Mouse (Mus musculus): Measurements from ENCODE around the gene Tfr2. TPM values are rescaled to one million over a fixed set of nuclear protein-coding genes. Genes with fewer than 3 reads are reported as not detected.

The Tfr2 gene
- 10 to 100 TPM; 16.7 to 20.2 TPM for total RNA-seq (2021)
- long read RNA-seq, experiment 1, partial matches to known transcripts, result 8 of 20 reads
- long read RNA-seq, experiment 1, other reads (novel, unspliced or antisense), result 12 of 20 reads
- long read RNA-seq, experiment 2, partial matches to known transcripts, result 13 of 22 reads
- long read RNA-seq, experiment 2, other reads (novel, unspliced or antisense), result 9 of 22 reads

GRCm38 (mm10) chr5:137569665-137570064, at the start of gene Tfr2:
Gene Tfr2, plus strand, starts transcription at chr5:137569840.
- no peak for DNase-seq (ENCODE audit: low spot score in 2 of 2)
- no peak for TF ChIP-seq CTCF (conservative IDR thresholded peaks at IDR 0.05)
- Histone ChIP-seq H3K4me3 (no peak within 1 kb of the TSS), H3K27ac (no peak within 1 kb of the TSS)

- no peak for TF ChIP-seq CTCF (conservative IDR thresholded peaks at IDR 0.05)
These were observed 47.8 kb upstream of the Tfr2 start for GRCm38 (mm10) chr5:137521861-137522260.

GRCm38 (mm10) chr5:137522711-137523110, 46.9 kb upstream of the Tfr2 start:
- no peak for DNase-seq (ENCODE audit: low spot score in 2 of 2)
- Histone ChIP-seq H3K27ac (no peak overlapping the region), H3K4me3 (no peak overlapping the region)
- TF ChIP-seq CTCF (conservative IDR thresholded peaks at IDR 0.05), result no peak

More at GRCm38 (mm10) chr5:137521861-137522260, 47.8 kb upstream of the Tfr2 start:
- Histone ChIP-seq H3K27ac (no peak overlapping the region), H3K4me3 (no peak overlapping the region)
- DNase-seq (ENCODE audit: low spot score in 2 of 2), result no peak

- peak overlapping the region; percentile 51; the same call in 1 of the 2 replicates for H3K27ac ChIP-seq
- no peak for TF ChIP-seq CTCF (conservative IDR thresholded peaks at IDR 0.05)
These were observed 46.0 kb upstream of the Tfr2 start for GRCm38 (mm10) chr5:137523396-137524250.

GRCm38 (mm10) chr5:137524251-137524515, 45.5 kb upstream of the Tfr2 start:
- Histone ChIP-seq H3K4me3 (no peak overlapping the region), H3K27ac (peak overlapping the region; percentile 51; the same call in 1 of the 2 replicates)
- no peak for DNase-seq (ENCODE audit: low spot score in 2 of 2)
- no peak for TF ChIP-seq CTCF (conservative IDR thresholded peaks at IDR 0.05)

More at GRCm38 (mm10) chr5:137523396-137524250, 46.0 kb upstream of the Tfr2 start:
- no peak for DNase-seq (ENCODE audit: low spot score in 2 of 2)
- no peak overlapping the region for H3K4me3 ChIP-seq

GRCm38 (mm10) chr5:137524671-137525070, 45.0 kb upstream of the Tfr2 start:
- Histone ChIP-seq H3K27ac (peak overlapping the region; percentile 51; the same call in 1 of the 2 replicates), H3K4me3 (no peak overlapping the region)
- no peak for TF ChIP-seq CTCF (conservative IDR thresholded peaks at IDR 0.05)
- no peak for DNase-seq (ENCODE audit: low spot score in 2 of 2)

GRCm38 (mm10) chr5:137525511-137525910, 44.1 kb upstream of the Tfr2 start:
- Histone ChIP-seq H3K4me3 (no peak overlapping the region), H3K27ac (peak overlapping the region; percentile 53)
- no peak for TF ChIP-seq CTCF (conservative IDR thresholded peaks at IDR 0.05)
- no peak for DNase-seq (ENCODE audit: low spot score in 2 of 2)

- peak; percentile 44 for TF ChIP-seq CTCF (conservative IDR thresholded peaks at IDR 0.05)
- no peak overlapping the region for H3K4me3 ChIP-seq
- H3K27ac ChIP-seq, result peak overlapping the region; percentile 81
- DNase-seq (ENCODE audit: low spot score in 2 of 2), result no peak
These were observed 43.3 kb upstream of the Tfr2 start for GRCm38 (mm10) chr5:137526192-137526936.

GRCm38 (mm10) chr5:137527413-137527812, 42.2 kb upstream of the Tfr2 start:
- Histone ChIP-seq H3K4me3 (no peak overlapping the region), H3K27ac (peak overlapping the region; percentile 29; the same call in 1 of the 2 replicates)
- DNase-seq (ENCODE audit: low spot score in 2 of 2), result no peak
- no peak for TF ChIP-seq CTCF (conservative IDR thresholded peaks at IDR 0.05)

- Histone ChIP-seq H3K4me3 (no peak overlapping the region), H3K27ac (peak overlapping the region; percentile 100; the same call in 1 of the 2 replicates)
- no peak for TF ChIP-seq CTCF (conservative IDR thresholded peaks at IDR 0.05)
- no peak for DNase-seq (ENCODE audit: low spot score in 2 of 2)
These were observed 41.2 kb upstream of the Tfr2 start for GRCm38 (mm10) chr5:137528247-137528968.

GRCm38 (mm10) chr5:137529221-137529995, 40.2 kb upstream of the Tfr2 start:
- TF ChIP-seq CTCF (conservative IDR thresholded peaks at IDR 0.05), result no peak
- Histone ChIP-seq H3K4me3 (no peak overlapping the region; the same call in 1 of the 2 replicates), H3K27ac (peak overlapping the region; percentile 100)
- no peak for DNase-seq (ENCODE audit: low spot score in 2 of 2)

GRCm38 (mm10) chr5:137530075-137530474, 39.6 kb upstream of the Tfr2 start:
- H3K27ac ChIP-seq, result peak overlapping the region; percentile 100
- no peak for TF ChIP-seq CTCF (conservative IDR thresholded peaks at IDR 0.05)
- DNase-seq (ENCODE audit: low spot score in 2 of 2), result no peak
- peak overlapping the region; percentile 95 for H3K4me3 ChIP-seq

All from layer of hippocampus, adult 2 months (tissue).